ENCODE assay signal across 31 mouse cellular contexts in genomic region chr15:89525464-89525863, GRCm38 (mm10). TPM values are rescaled to one million over a fixed set of nuclear protein-coding genes. Genes with fewer than 3 reads are reported as not detected.
A peak's percentile ranks its signal among the peaks of the same experiment; 100 is the strongest.
DNase-seq lines count a peak whose midpoint lies in the region; ATAC-seq and TF ChIP-seq lines count a peak whose summit lies in the region.
"Had no signal": no experiment of that assay in that cellular context is flagged by ENCODE, and none has a peak within 500 bp of the region (broad histone marks: within the 10 kb centered on the region; RNA-seq: fewer than 3 reads in every experiment).

No protein-coding gene starts in this region.

- H3K4me1 ChIP-seq in heart, embryonic 12.5 days (replicated peaks), result peaks cover 10% of the 10 kb centered on the region
- no peaks in the 10 kb centered on the region for H3K4me1 ChIP-seq in intestine, postnatal 0 days (replicated peaks; ENCODE audit: control insufficient read depth, insufficient read depth, low read length)

- H3K9ac ChIP-seq in heart, embryonic 12.5 days, result no peak overlapping the region
- no peak overlapping the region for H3K9ac ChIP-seq in intestine, postnatal 0 days (ENCODE audit: low read depth, low read length)
- H3K9ac ChIP-seq: forebrain, embryonic 15.5 days; heart, embryonic 13.5 days; kidney, embryonic 15.5 days; liver, embryonic 14.5 days; neural tube, embryonic 13.5 days had no signal

- no peaks in the 10 kb centered on the region for H3K9me3 ChIP-seq in heart, embryonic 12.5 days (replicated peaks)
- no peaks in the 10 kb centered on the region for H3K9me3 ChIP-seq in intestine, postnatal 0 days (ENCODE audit: control insufficient read depth)
- H3K9me3 ChIP-seq: embryonic facial prominence, embryonic 13.5 days; forebrain, embryonic 10.5 days; forebrain, embryonic 15.5 days; heart, embryonic 13.5 days; kidney, embryonic 15.5 days; midbrain, embryonic 10.5 days; neural tube, embryonic 13.5 days had no signal

- no peak for ATAC-seq in heart, embryonic 12.5 days (ENCODE audit: insufficient number of reproducible peaks, low FRiP score)
- no peak for ATAC-seq in intestine, postnatal 0 days
- ATAC-seq: forebrain, embryonic 15.5 days had no signal

- WGBS in heart, embryonic 12.5 days, result 84% methylated on average over 8 of the region's 8 CpGs
- 95% methylated on average over 8 of the region's 8 CpGs for WGBS in intestine, postnatal 0 days

- H3K36me3 ChIP-seq in heart, embryonic 12.5 days, result peaks cover 8% of the 10 kb centered on the region
- no peaks in the 10 kb centered on the region for H3K36me3 ChIP-seq in intestine, postnatal 0 days (ENCODE audit: control insufficient read depth, insufficient read depth)
- H3K36me3 ChIP-seq: forebrain, embryonic 15.5 days; G1E; kidney, embryonic 15.5 days had no signal

- no peak overlapping the region for H3K4me2 ChIP-seq in heart, embryonic 12.5 days
- H3K4me2 ChIP-seq in intestine, postnatal 0 days (replicated peaks; ENCODE audit: low read depth), result no peak overlapping the region
- H3K4me2 ChIP-seq: heart, embryonic 13.5 days; neural tube, embryonic 13.5 days had no signal

- H3K4me3 ChIP-seq in heart, embryonic 12.5 days, result no peak overlapping the region
- H3K4me3 ChIP-seq in intestine, postnatal 0 days (ENCODE audit: low read depth, low read length), result no peak overlapping the region
- H3K4me3 ChIP-seq: forebrain, embryonic 15.5 days; gastrocnemius, adult 2 months; heart, adult 2 months; heart, embryonic 13.5 days; kidney, embryonic 15.5 days; myocyte; neural tube, embryonic 13.5 days had no signal

- TF ChIP-seq CTCF in intestine, postnatal 0 days (IDR thresholded peaks at IDR 0.05; ENCODE audit: low read depth), result no peak

- H3K27ac ChIP-seq in heart, embryonic 12.5 days (ENCODE audit: poor library complexity, severe bottlenecking), result no peak overlapping the region
- no peak overlapping the region for H3K27ac ChIP-seq in intestine, postnatal 0 days (ENCODE audit: low read depth, low read length)
- H3K27ac ChIP-seq: embryonic facial prominence, embryonic 13.5 days; forebrain, embryonic 10.5 days; forebrain, embryonic 15.5 days; gastrocnemius, adult 2 months; heart, adult 2 months; heart, embryonic 13.5 days; hindbrain, embryonic 14.5 days; kidney, embryonic 15.5 days; liver, embryonic 14.5 days; midbrain, embryonic 10.5 days; neural tube, embryonic 13.5 days had no signal

- peaks cover 48% of the 10 kb centered on the region for H3K27me3 ChIP-seq in heart, embryonic 12.5 days (replicated peaks)
- H3K27me3 ChIP-seq in intestine, postnatal 0 days (replicated peaks; ENCODE audit: control insufficient read depth, insufficient read depth, low read length), result peaks cover 29% of the 10 kb centered on the region

- peak; percentile 83 for DNase-seq in heart, adult 11 months
- DNase-seq in cerebellum, adult 11 months, result peak; percentile 79
- peak; percentile 94 for DNase-seq in cerebellum, adult 9-10 months
- DNase-seq in cerebellum, postnatal 36 days, result peak; percentile 80
- DNase-seq in spleen, postnatal 14 days (ENCODE audit: low spot score in 2 of 2), result no peak
- no peak for DNase-seq in frontal cortex, postnatal 14 days (ENCODE audit: low spot score in 2 of 2)
- DNase-seq: adrenal gland, postnatal 10 days; gastrocnemius, adult 2 months; gastrocnemius, postnatal 36 days; heart, adult 2 months; heart, postnatal 10 days; kidney, adult 11 months; liver; lung, adult 2 months; lung, postnatal 10 days; thymus, postnatal 14 days had no signal

RNA-seq across cellular contexts. Expression of gene Shank3, which starts 26.0 kb away (rescaled TPM):
- polyA plus RNA-seq in heart, embryonic 12.5 days (2016; fragmentation: Nextera tagmentation; extraction: Ambion mirVana), result 2.9 and 3.0 TPM in 2 replicates
- polyA plus RNA-seq in intestine, postnatal 0 days (2015; fragmentation: Nextera tagmentation; extraction: Ambion mirVana), result 0.51 and 0.73 TPM in 2 replicates

RNA-seq across cellular contexts. Expression of gene Acr, which starts 42.7 kb away (rescaled TPM):
- 0.29 and 0.42 TPM in 2 replicates for polyA plus RNA-seq in heart, embryonic 12.5 days (2016; fragmentation: Nextera tagmentation; extraction: Ambion mirVana)
- polyA plus RNA-seq in intestine, postnatal 0 days (2015; fragmentation: Nextera tagmentation; extraction: Ambion mirVana), result 0.10 and 0.14 TPM in 2 replicates
- polyA plus RNA-seq: G1E; limb, embryonic 11.5 days; myocyte; stomach, embryonic 16.5 days had no signal

RNA-seq across cellular contexts. Expression of gene Arsa, which starts 48.2 kb away (rescaled TPM):
- polyA plus RNA-seq in heart, embryonic 12.5 days (2016; fragmentation: Nextera tagmentation; extraction: Ambion mirVana), result 14.9 and 15.0 TPM in 2 replicates
- polyA plus RNA-seq in intestine, postnatal 0 days (2015; fragmentation: Nextera tagmentation; extraction: Ambion mirVana), result 32.0 and 36.2 TPM in 2 replicates

Comparison
In these comparisons a context has a peak if more than half of its experiments do, and no peak if none do; other contexts are left out.
1. DNase-seq: peak in heart, adult 11 months (single experiment), cerebellum, adult 11 months (single experiment), cerebellum, adult 9-10 months (single experiment) and cerebellum, postnatal 36 days (2 of 2); none in spleen, postnatal 14 days (0 of 2) and frontal cortex, postnatal 14 days (0 of 2).